Mouse (Mus musculus) CH12.LX (cell line): ENCODE measurements around the gene Mindy3.

ENCODE experiments used
- CTCF ChIP-seq, 2 experiments: IDR thresholded peaks in 1 of 2; conservative IDR thresholded peaks in 1 of 2; 2 replicates each; pipeline ENCODE4 v1.5.1; 2011 to 2012; ENCODE audit warnings: low read depth in 2 of 2, low read length in 2 of 2, improper control_type of control experiment in 1 of 2, inconsistent platforms in 1 of 2, mild to moderate bottlenecking in 1 of 2, moderate library complexity in 1 of 2
- EP300 ChIP-seq: IDR thresholded peaks from 2 replicates; pipeline ENCODE4 v1.6.1; 2011; ENCODE audit warnings: low read length, improper control_type of control experiment
- HCFC1 ChIP-seq: IDR thresholded peaks from 2 replicates; pipeline ENCODE4 v1.6.1; 2012; ENCODE audit warnings: low read depth, mild to moderate bottlenecking, inconsistent platforms, low read length, improper control_type of control experiment
- ZKSCAN1 ChIP-seq: IDR thresholded peaks from 2 replicates; pipeline ENCODE4 v1.6.1; 2012; ENCODE audit warnings: low read depth, inconsistent platforms, low read length, improper control_type of control experiment, borderline replicate concordance

GRCm38 (mm10) chr2:12318036-12318435 is 101.2 kb downstream of the Mindy3 start:
- TF ChIP-seq CTCF (conservative IDR thresholded peaks at IDR 0.05 in 1 of 2, IDR thresholded peaks at IDR 0.05 in 1 of 2; ENCODE audit: low read depth in 2 of 2, low read length in 2 of 2) (no peak), HCFC1 (no peak), ZKSCAN1 (no peak), EP300 (no peak)
